In genomic region chr1:135925848-135926247, GRCm38 (mm10) we compare ENCODE assay signal across 34 mouse cellular contexts. TPM values are rescaled to one million over a fixed set of nuclear protein-coding genes. Genes with fewer than 3 reads are reported as not detected.
DNase-seq lines count a peak whose midpoint lies in the region; ATAC-seq lines count a peak whose summit lies in the region.
"Had no signal": no experiment of that assay in that cellular context is flagged by ENCODE, and none has a peak within 500 bp of the region (broad histone marks: within the 10 kb centered on the region; RNA-seq: fewer than 3 reads in every experiment).

No protein-coding gene starts in this region.

- peak overlapping the region; percentile 0; the same call in 1 of the 2 replicates for H3K27ac ChIP-seq in stomach, embryonic 16.5 days (ENCODE audit: low read length)
- H3K27ac ChIP-seq in midbrain, embryonic 16.5 days (ENCODE audit: low read length), result no peak overlapping the region
- H3K27ac ChIP-seq: embryonic facial prominence, embryonic 13.5 days; forebrain, embryonic 15.5 days; intestine, embryonic 15.5 days; limb, embryonic 12.5 days; liver, embryonic 15.5 days; lung, embryonic 15.5 days; neural tube, embryonic 13.5 days; stomach, embryonic 15.5 days had no signal

- H3K36me3 ChIP-seq in stomach, embryonic 16.5 days (ENCODE audit: control insufficient read depth, insufficient read depth, low read length), result no peaks in the 10 kb centered on the region
- no peaks in the 10 kb centered on the region for H3K36me3 ChIP-seq in midbrain, embryonic 16.5 days (ENCODE audit: control insufficient read depth, insufficient read depth, low read length)
- H3K36me3 ChIP-seq: embryonic facial prominence, embryonic 13.5 days; forebrain, embryonic 15.5 days; G1E; intestine, embryonic 15.5 days; limb, embryonic 12.5 days; liver, embryonic 15.5 days; lung, embryonic 15.5 days; neural tube, embryonic 13.5 days; stomach, embryonic 15.5 days had no signal

- peak; percentile 68 to 78 for DNase-seq in cerebellum, postnatal 10 days
- no peak for DNase-seq in cerebellum, adult 9-10 months
- DNase-seq in left cerebral cortex, postnatal 4 days, result peak; percentile 72
- DNase-seq in left cerebral cortex, postnatal 36 days (ENCODE audit: low spot score in 2 of 2), result no peak
- DNase-seq in NIH3T3 (ENCODE audit: low read depth), result peak; percentile 17
- DNase-seq in adrenal gland, adult 2 months, result no peak
- DNase-seq: adrenal gland, postnatal 10 days; kidney, adult 9 months; kidney, postnatal 14 days; lung, postnatal 36 days; midbrain, embryonic 14.5 days; right cerebral cortex, postnatal 4 days; thymus, adult 2 months; thymus, postnatal 4 days had no signal

- H3K9ac ChIP-seq in stomach, embryonic 16.5 days (ENCODE audit: low read length), result no peak overlapping the region
- no peak overlapping the region for H3K9ac ChIP-seq in midbrain, embryonic 16.5 days (ENCODE audit: low read depth, low read length)
- H3K9ac ChIP-seq: embryonic facial prominence, embryonic 13.5 days; forebrain, embryonic 15.5 days; intestine, embryonic 15.5 days; limb, embryonic 12.5 days; liver, embryonic 15.5 days; lung, embryonic 15.5 days; neural tube, embryonic 13.5 days; stomach, embryonic 15.5 days had no signal

- no peak overlapping the region for H3K4me3 ChIP-seq in stomach, embryonic 16.5 days (replicated peaks; ENCODE audit: low read length)
- no peak overlapping the region for H3K4me3 ChIP-seq in midbrain, embryonic 16.5 days (ENCODE audit: low read depth, low read length)
- H3K4me3 ChIP-seq: embryonic facial prominence, embryonic 13.5 days; forebrain, embryonic 15.5 days; intestine, embryonic 15.5 days; limb, embryonic 12.5 days; liver, embryonic 15.5 days; lung, embryonic 15.5 days; megakaryocyte, embryonic 14.5 days; neural tube, embryonic 13.5 days; stomach, embryonic 15.5 days had no signal

- ATAC-seq in stomach, embryonic 16.5 days (ENCODE audit: insufficient read depth, low FRiP score), result peak; percentile 63; the same call in 1 of the 2 replicates
- no peak for ATAC-seq in midbrain, embryonic 16.5 days
- ATAC-seq: activated CD4-positive, CD25-positive, alpha-beta regulatory T cell, adult 4 months; forebrain, embryonic 15.5 days; hindbrain, embryonic 16.5 days; intestine, embryonic 15.5 days had no signal

- H3K4me1 ChIP-seq in stomach, embryonic 16.5 days (ENCODE audit: control insufficient read depth, insufficient read depth, low read length), result no peaks in the 10 kb centered on the region
- H3K4me1 ChIP-seq in midbrain, embryonic 16.5 days (ENCODE audit: control insufficient read depth, insufficient read depth, low read length), result peaks cover 3% of the 10 kb centered on the region; the same call in 1 of the 2 replicates
- H3K4me1 ChIP-seq: forebrain, embryonic 15.5 days; intestine, embryonic 15.5 days; lung, embryonic 15.5 days; megakaryocyte, embryonic 14.5 days had no signal

- no peaks in the 10 kb centered on the region for H3K9me3 ChIP-seq in stomach, embryonic 16.5 days (replicated peaks; ENCODE audit: control insufficient read depth, low read length)
- H3K9me3 ChIP-seq in midbrain, embryonic 16.5 days (replicated peaks; ENCODE audit: control insufficient read depth, low read length, poor library complexity, severe bottlenecking), result no peaks in the 10 kb centered on the region
- H3K9me3 ChIP-seq: embryonic facial prominence, embryonic 13.5 days; forebrain, embryonic 15.5 days; G1E; intestine, embryonic 15.5 days; limb, embryonic 12.5 days; liver, embryonic 15.5 days; lung, embryonic 15.5 days; megakaryocyte, embryonic 14.5 days; neural tube, embryonic 13.5 days; stomach, embryonic 15.5 days had no signal

- peaks cover under 1% of the 10 kb centered on the region; the same call in 1 of the 2 replicates for H3K27me3 ChIP-seq in stomach, embryonic 16.5 days (ENCODE audit: control insufficient read depth, insufficient read depth, low read length)
- peaks cover 5% of the 10 kb centered on the region; the same call in 1 of the 2 replicates for H3K27me3 ChIP-seq in midbrain, embryonic 16.5 days (ENCODE audit: control insufficient read depth, insufficient read depth, low read depth, low read length)

- no peak overlapping the region for H3K4me2 ChIP-seq in stomach, embryonic 16.5 days (ENCODE audit: low read depth, low read length)
- no peak overlapping the region for H3K4me2 ChIP-seq in midbrain, embryonic 16.5 days (ENCODE audit: low read length)
- H3K4me2 ChIP-seq: embryonic facial prominence, embryonic 13.5 days; forebrain, embryonic 15.5 days; heart, embryonic 11.5 days; intestine, embryonic 15.5 days; limb, embryonic 12.5 days; liver, embryonic 15.5 days; lung, embryonic 15.5 days; neural tube, embryonic 13.5 days; stomach, embryonic 15.5 days had no signal

- intact Hi-C loops in left cerebral cortex, postnatal 4 days (cut with DNase I), result no loop called here
- intact Hi-C loops in left cerebral cortex, postnatal 36 days (cut with DNase I), result no loop called here

- WGBS in stomach, embryonic 16.5 days, result 54% methylated on average over 5 of the region's 5 CpGs
- WGBS in midbrain, embryonic 16.5 days, result 72% methylated on average over 5 of the region's 5 CpGs

RNA-seq across cellular contexts. Expression of gene Pkp1, which starts 6.8 kb away (rescaled TPM):
- under 1 TPM in 1 of 2 experiments, not detected in 1; 0.18 TPM for total RNA-seq in left cerebral cortex, postnatal 4 days (2021)
- under 1 TPM; 0.39 to 0.44 TPM for total RNA-seq in left cerebral cortex, postnatal 36 days (2021)
- 49.8 and 67.2 TPM in 2 replicates for polyA plus RNA-seq in stomach, embryonic 16.5 days (2015; fragmentation: Nextera tagmentation; extraction: Ambion mirVana)
- polyA plus RNA-seq in midbrain, embryonic 16.5 days (2015; fragmentation: Nextera tagmentation; extraction: Ambion mirVana), result 0.06 TPM in 1 of 2 replicates, not detected in the other
- total RNA-seq in adrenal gland, adult 2 months (2021), result not detected
- polyA plus RNA-seq in adrenal gland, adult 2 months (2012; rRNA removed), result 0.03 TPM in 1 of 2 replicates, not detected in the other
- total RNA-seq: adrenal gland, postnatal 10 days; CH12.LX; granulocyte monocyte progenitor cell, adult 5-6 weeks; hematopoietic stem cell, adult 5-6 weeks; layer of hippocampus, adult 18-20 months; layer of hippocampus, postnatal 25 days had no signal
- polyA plus RNA-seq: activated CD4-positive, CD25-positive, alpha-beta regulatory T cell, adult 4 months; forebrain, embryonic 15.5 days; G1E; liver, embryonic 15.5 days had no signal

Comparison
In these comparisons a context has a peak if more than half of its experiments do, and no peak if none do; other contexts are left out.
1. DNase-seq: peak in cerebellum, postnatal 10 days (2 of 2), left cerebral cortex, postnatal 4 days (single experiment) and NIH3T3 (single experiment); none in cerebellum, adult 9-10 months (single experiment), left cerebral cortex, postnatal 36 days (0 of 2) and adrenal gland, adult 2 months (single experiment).